Mouse (Mus musculus): ENCODE results near the gene Agpat4. TPM values are rescaled to one million over a fixed set of nuclear protein-coding genes. Genes with fewer than 3 reads are reported as not detected.

Gene Agpat4
- polyA plus RNA-seq, 1 experiment from 2014 or later: 42.6 TPM

DNA sequence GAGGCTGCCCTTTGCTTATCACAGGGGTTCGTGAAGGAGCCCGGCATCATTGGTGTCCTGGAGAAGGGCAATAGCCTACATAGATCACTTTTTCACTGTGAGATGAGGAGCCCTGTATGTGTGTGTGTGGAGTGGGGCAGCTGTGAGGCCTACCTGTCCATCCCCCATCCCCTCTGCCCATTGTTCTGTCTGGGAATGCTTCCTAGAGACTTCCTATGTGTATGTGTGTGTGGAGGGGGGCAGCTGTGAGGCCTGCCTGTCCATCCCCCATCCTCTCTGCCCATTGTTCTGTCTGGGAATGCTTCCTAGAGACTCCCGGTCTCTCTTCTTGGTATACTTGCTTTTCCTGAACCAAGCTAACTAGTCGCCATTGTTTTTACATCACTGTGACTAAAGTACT is 8.6 kb downstream of the Agpat4 start:
- Histone ChIP-seq H3K27me3 (no peaks in the 10 kb centered on the region), H3K36me3 (peaks cover 27% of the 10 kb centered on the region), H3K9me3 (no peaks in the 10 kb centered on the region), H3K4me2 (replicated peaks) (no peak overlapping the region), H3K4me1 (no peaks in the 10 kb centered on the region), H3K27ac (no peak overlapping the region), H3K4me3 (no peak overlapping the region), H3K9ac (no peak overlapping the region)
- no peak for ATAC-seq (ENCODE audit: insufficient number of reproducible peaks, insufficient read depth, low FRiP score, low TSS enrichment)
- WGBS: 81% methylated on average over 4 of the region's 4 CpGs

DNA sequence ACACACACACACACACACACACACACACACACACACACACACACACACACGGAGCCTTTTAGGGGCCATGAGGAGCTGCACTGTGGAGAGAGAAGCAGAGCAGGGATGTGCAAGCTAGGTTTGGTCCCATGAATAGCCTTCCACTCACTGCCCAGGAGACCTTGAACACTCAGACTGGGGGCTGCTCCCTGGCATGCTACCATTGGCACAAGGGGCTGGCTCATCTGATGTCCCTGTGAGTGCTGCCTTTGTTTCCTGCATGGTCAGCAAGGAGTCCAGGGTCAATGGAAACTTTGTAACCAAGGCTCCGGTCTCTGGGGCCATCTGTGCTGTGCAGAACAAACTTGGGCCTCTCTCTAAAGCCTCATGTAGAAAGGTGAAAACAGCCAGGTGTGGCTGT is 10.5 kb downstream of the Agpat4 start:
- Histone ChIP-seq H3K27ac (no peak overlapping the region), H3K9me3 (no peaks in the 10 kb centered on the region), H3K4me3 (no peak overlapping the region), H3K4me2 (replicated peaks) (no peak overlapping the region), H3K9ac (no peak overlapping the region), H3K36me3 (peaks cover 29% of the 10 kb centered on the region), H3K27me3 (no peaks in the 10 kb centered on the region), H3K4me1 (no peaks in the 10 kb centered on the region)
- ATAC-seq (ENCODE audit: insufficient number of reproducible peaks, insufficient read depth, low FRiP score, low TSS enrichment): 0 out of 2 replicates have a peak, but pooled peaks have one; percentile 6
- 75% methylated on average over 2 of the region's 2 CpGs for WGBS

GRCm38 (mm10) chr17:12131171-12131570 is 12.7 kb downstream of the Agpat4 start:
- Histone ChIP-seq H3K9me3 (no peaks in the 10 kb centered on the region), H3K36me3 (peaks cover 10% of the 10 kb centered on the region), H3K4me1 (no peaks in the 10 kb centered on the region), H3K9ac (no peak overlapping the region), H3K4me2 (replicated peaks) (no peak overlapping the region), H3K4me3 (no peak overlapping the region), H3K27ac (no peak overlapping the region), H3K27me3 (no peaks in the 10 kb centered on the region)
- ATAC-seq (ENCODE audit: insufficient number of reproducible peaks, insufficient read depth, low FRiP score, low TSS enrichment): no peak
- WGBS: 84% methylated on average over 5 of the region's 5 CpGs

DNA sequence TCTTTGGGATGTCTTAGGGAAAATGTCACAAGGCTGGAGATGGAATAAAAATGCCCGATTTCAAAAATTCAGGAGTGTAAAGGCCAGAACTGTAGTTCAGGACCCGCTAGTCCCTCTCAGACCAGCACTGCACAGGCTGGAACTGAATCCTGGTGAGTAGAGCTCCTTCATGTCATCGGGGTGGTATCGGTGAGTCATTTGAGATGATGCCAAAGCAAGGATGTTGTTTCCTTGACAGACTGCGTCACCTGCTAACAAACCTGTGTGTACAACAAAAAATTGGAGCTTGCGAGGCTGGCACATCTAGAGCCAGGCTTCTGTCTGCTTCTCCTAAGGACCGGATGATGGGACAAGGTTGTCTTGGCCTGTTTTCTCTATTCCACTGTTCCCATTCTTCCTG is 13.1 kb downstream of the Agpat4 start:
- no peak for ATAC-seq (ENCODE audit: insufficient number of reproducible peaks, insufficient read depth, low FRiP score, low TSS enrichment)

DNA sequence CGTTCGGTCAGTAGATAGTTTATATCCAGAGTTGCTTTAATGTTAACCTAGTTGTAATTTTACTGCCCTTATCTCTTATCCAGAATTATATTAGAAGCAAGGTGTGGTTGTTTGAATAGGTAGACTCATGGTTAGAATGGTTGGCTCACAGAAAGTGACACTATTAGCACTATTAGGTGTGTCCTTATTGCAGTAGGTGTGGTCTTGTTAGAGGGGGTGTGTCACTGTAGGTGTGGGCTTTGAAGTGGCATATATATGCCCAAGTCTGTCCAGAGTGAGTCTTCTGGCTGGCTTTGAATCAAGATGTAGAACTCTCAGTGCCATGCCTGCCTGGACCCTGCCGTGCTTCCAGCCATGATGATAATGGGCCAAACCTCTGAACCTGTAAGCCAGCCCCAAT is 14.4 kb downstream of the Agpat4 start:
- Histone ChIP-seq H3K9ac (no peak overlapping the region), H3K4me3 (no peak overlapping the region), H3K27me3 (no peaks in the 10 kb centered on the region), H3K27ac (no peak overlapping the region), H3K4me1 (no peaks in the 10 kb centered on the region), H3K9me3 (no peaks in the 10 kb centered on the region), H3K4me2 (replicated peaks) (no peak overlapping the region), H3K36me3 (peaks cover 3% of the 10 kb centered on the region)
- no peak for ATAC-seq (ENCODE audit: insufficient number of reproducible peaks, insufficient read depth, low FRiP score, low TSS enrichment)
- 98% methylated on average over 3 of the region's 3 CpGs for WGBS

More for the DNA sequence above, 13.1 kb downstream of the Agpat4 start:
- Histone ChIP-seq H3K9ac (no peak overlapping the region), H3K9me3 (no peaks in the 10 kb centered on the region), H3K4me3 (no peak overlapping the region), H3K27ac (no peak overlapping the region), H3K4me1 (no peaks in the 10 kb centered on the region), H3K4me2 (replicated peaks) (no peak overlapping the region), H3K36me3 (peaks cover 10% of the 10 kb centered on the region), H3K27me3 (no peaks in the 10 kb centered on the region)
- 96% methylated on average over 7 of the region's 7 CpGs for WGBS

GRCm38 (mm10) chr17:12133985-12134384 is 15.5 kb downstream of the Agpat4 start:
- no peak for ATAC-seq (ENCODE audit: insufficient number of reproducible peaks, insufficient read depth, low FRiP score, low TSS enrichment)
- no peaks in the 10 kb centered on the region for H3K27me3 ChIP-seq
- H3K4me2 ChIP-seq (replicated peaks): no peak overlapping the region
- WGBS: 93% methylated on average over 8 of the region's 8 CpGs
- no peaks in the 10 kb centered on the region for H3K9me3 ChIP-seq
- no peak overlapping the region for H3K9ac ChIP-seq
- H3K4me1 ChIP-seq: no peaks in the 10 kb centered on the region
- no peak overlapping the region for H3K4me3 ChIP-seq
- H3K27ac ChIP-seq: no peak overlapping the region
- H3K36me3 ChIP-seq: peaks cover 3% of the 10 kb centered on the region

DNA sequence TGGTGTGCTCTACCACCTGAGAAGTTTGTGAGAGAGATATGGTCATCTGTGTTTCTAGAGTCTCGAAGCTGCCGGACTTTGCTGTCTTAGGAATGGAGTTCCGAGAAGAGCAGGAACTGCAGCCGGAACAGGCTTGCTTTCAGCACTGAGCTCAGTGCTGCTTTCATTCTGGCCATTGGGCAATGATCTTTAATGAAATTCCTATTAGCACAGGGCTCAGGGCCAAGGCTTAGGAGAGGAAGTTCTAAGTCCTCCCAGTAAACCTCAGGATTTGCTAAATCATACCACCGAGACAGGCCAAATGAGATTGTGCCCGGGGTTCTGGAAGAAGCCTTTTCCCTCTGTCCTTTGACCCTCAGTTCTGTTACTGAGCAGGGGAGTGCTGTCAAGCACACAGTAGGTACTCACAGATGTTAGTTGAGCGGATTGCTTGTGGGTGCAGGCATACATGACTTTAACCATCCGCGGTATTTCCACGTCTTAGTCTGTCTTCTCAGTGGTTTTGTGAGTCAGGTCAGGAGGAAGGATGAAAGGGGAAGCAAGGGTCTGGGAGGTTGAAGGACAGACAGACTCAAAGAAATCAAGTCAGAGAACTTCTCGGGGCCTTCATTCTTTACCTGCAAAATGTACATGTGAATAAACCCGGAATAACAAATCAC is 16.6 kb downstream of the Agpat4 start:
- H3K4me2 ChIP-seq (replicated peaks): no peak overlapping the region
- H3K36me3 ChIP-seq: peaks cover 5% of the 10 kb centered on the region; the same call in 1 of the 2 replicates
- H3K4me1 ChIP-seq: no peaks in the 10 kb centered on the region
- ATAC-seq (ENCODE audit: insufficient number of reproducible peaks, insufficient read depth, low FRiP score, low TSS enrichment): no peak
- H3K27me3 ChIP-seq: no peaks in the 10 kb centered on the region
- no peaks in the 10 kb centered on the region for H3K9me3 ChIP-seq
- H3K4me3 ChIP-seq: no peak overlapping the region
- H3K27ac ChIP-seq: no peak overlapping the region
- no peak overlapping the region for H3K9ac ChIP-seq
- 92% methylated on average over 12 of the region's 12 CpGs for WGBS

DNA sequence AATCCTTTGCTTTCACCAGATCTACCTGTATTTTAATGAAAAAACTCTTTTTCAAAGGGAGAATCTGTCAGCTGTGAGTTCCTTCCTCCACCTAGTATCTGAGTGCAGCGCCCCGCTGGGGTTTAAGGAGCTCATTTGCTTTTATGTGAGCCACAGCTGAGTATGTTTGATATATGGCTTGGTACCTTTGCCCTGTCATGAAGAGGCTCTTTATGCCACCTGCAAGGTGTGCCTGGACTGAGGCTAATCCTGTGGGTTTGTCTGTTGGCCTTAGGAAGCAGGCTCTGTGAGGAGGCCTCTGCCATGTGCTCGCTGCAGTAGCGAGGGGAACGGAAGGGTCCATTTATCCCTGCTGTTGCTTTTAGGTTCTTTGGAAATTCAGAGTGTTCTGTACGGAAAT is 19.9 kb downstream of the Agpat4 start:
- 96% methylated on average over 6 of the region's 6 CpGs for WGBS
- H3K27ac ChIP-seq: no peak overlapping the region
- no peaks in the 10 kb centered on the region for H3K27me3 ChIP-seq
- ATAC-seq (ENCODE audit: insufficient number of reproducible peaks, insufficient read depth, low FRiP score, low TSS enrichment): no peak
- no peak overlapping the region for H3K9ac ChIP-seq
- no peak overlapping the region for H3K4me2 ChIP-seq (replicated peaks)
- H3K4me3 ChIP-seq: no peak overlapping the region
- H3K9me3 ChIP-seq: no peaks in the 10 kb centered on the region
- H3K4me1 ChIP-seq: no peaks in the 10 kb centered on the region
- H3K36me3 ChIP-seq: peaks cover 14% of the 10 kb centered on the region; the same call in 1 of the 2 replicates

DNA sequence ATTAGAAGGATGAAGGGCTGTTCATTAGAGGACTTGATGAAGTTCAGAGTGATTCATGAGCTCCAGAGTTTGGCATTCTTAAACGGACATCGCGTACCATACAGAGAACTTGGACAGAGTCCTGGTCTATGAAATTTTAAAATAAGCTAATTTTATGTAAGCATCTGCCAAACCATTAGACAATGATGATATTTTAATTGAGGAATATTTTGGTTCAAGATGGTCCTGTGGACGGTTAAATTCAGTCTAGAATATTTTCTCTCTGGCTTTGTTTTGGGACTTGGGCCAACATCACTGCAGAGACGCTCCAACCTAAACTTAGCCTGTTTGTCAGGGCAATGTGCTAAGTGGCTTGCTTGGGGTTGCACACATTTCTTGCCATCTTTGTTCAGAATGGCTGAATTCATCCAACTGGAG is 25.5 kb downstream of the Agpat4 start:
- Histone ChIP-seq H3K4me3 (no peak overlapping the region), H3K27ac (no peak overlapping the region), H3K36me3 (0 out of 2 replicates have a peak, but pooled peaks cover 14% of the 10 kb centered on the region), H3K9me3 (no peaks in the 10 kb centered on the region), H3K9ac (no peak overlapping the region), H3K4me1 (no peaks in the 10 kb centered on the region), H3K27me3 (no peaks in the 10 kb centered on the region), H3K4me2 (replicated peaks) (no peak overlapping the region)
- ATAC-seq (ENCODE audit: insufficient number of reproducible peaks, insufficient read depth, low FRiP score, low TSS enrichment): no peak
- WGBS: 96% methylated on average over 5 of the region's 5 CpGs

DNA sequence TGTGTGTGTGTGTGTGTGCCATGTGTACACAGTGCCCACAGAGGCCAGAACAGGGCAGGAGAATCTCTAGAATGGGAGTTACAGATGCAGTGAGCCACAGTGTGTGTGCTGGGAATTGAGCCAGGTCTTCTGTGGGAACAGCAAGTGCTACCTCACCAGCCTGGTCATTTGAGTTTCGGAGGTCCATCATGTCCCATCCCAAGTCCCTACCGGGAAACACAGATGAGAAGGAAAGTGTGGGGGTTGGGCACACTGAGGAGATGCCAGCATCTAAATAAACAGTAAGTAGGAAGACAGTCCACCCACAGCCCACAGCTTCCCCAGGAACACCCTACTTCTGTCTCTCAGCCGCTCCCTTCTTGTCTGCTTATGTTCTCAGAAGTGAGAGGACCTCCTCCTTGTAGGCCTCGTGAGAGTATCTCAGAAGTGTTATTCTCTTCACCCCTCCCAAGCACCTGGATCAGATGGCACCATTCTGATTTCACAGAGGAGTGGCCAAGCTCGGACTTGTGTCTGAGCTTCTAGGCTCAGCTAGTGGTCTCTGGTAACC is 27.7 kb downstream of the Agpat4 start:
- Histone ChIP-seq H3K9ac (no peak overlapping the region), H3K4me2 (replicated peaks) (no peak overlapping the region), H3K36me3 (0 out of 2 replicates have a peak, but pooled peaks cover 6% of the 10 kb centered on the region), H3K27ac (no peak overlapping the region), H3K4me3 (no peak overlapping the region), H3K9me3 (no peaks in the 10 kb centered on the region), H3K4me1 (no peaks in the 10 kb centered on the region), H3K27me3 (no peaks in the 10 kb centered on the region)
- ATAC-seq (ENCODE audit: insufficient number of reproducible peaks, insufficient read depth, low FRiP score, low TSS enrichment): no peak
- 86% methylated on average over 5 of the region's 5 CpGs for WGBS

- no peaks in the 10 kb centered on the region for H3K27me3 ChIP-seq
- H3K4me3 ChIP-seq: no peak overlapping the region
- no peak overlapping the region for H3K27ac ChIP-seq
- H3K9me3 ChIP-seq: no peaks in the 10 kb centered on the region
- WGBS: 90% methylated on average over 4 of the region's 4 CpGs
- H3K36me3 ChIP-seq: peaks cover 9% of the 10 kb centered on the region
- ATAC-seq (ENCODE audit: insufficient number of reproducible peaks, insufficient read depth, low FRiP score, low TSS enrichment): no peak
- H3K4me1 ChIP-seq: no peaks in the 10 kb centered on the region
- no peak overlapping the region for H3K4me2 ChIP-seq (replicated peaks)
- no peak overlapping the region for H3K9ac ChIP-seq
Measured at GRCm38 (mm10) chr17:12147830-12148229, 29.3 kb downstream of the Agpat4 start.

DNA sequence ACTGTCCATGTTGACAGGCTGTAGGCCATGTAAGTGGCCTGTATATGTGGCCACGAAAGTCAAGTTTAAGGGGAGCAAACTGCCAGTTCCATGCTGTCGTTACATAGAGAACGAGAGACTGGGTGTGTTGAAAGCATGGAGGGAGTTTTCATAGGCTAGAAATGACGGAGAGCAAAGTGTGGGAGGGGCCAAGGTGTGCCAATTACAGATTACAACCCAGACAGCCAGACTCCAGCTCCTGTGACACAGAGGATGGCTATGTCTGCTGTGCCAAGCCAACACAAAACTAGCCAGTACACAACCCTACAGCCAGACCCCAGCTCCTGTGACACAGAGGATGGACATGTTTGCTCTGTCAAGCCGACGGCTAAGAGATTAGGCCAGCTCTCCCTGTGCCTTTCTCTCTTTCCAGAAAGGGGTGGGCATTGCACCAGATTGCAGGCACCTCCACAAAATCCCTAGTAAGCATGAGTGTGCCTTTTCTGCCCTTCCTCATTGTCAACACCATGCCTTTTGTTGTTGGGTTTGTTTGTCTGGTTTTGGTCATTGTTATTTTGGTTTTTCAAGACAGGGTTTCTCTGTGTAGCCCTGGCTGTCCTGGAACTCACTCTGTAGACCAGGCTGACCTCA is 30.8 kb downstream of the Agpat4 start:
- Histone ChIP-seq H3K27me3 (no peaks in the 10 kb centered on the region), H3K36me3 (peaks cover 21% of the 10 kb centered on the region), H3K9ac (no peak overlapping the region), H3K4me2 (replicated peaks) (no peak overlapping the region), H3K4me1 (no peaks in the 10 kb centered on the region), H3K4me3 (no peak overlapping the region), H3K9me3 (no peaks in the 10 kb centered on the region), H3K27ac (no peak overlapping the region)
- ATAC-seq (ENCODE audit: insufficient number of reproducible peaks, insufficient read depth, low FRiP score, low TSS enrichment): no peak
- 87% methylated on average over 6 of the region's 6 CpGs for WGBS

All from embryonic facial prominence, embryonic 12.5 days (tissue).